Mouse (Mus musculus) cerebellum, postnatal 25 days (tissue): ENCODE results near the gene Ccdc28b.

ENCODE experiments used
- DNase-seq, 2 experiments: peaks; one replicate each; pipeline ENCODE4 v3.0.0; 2021; ENCODE audit warnings: mixed read lengths in 2 of 2

Ccdc28b gene

DNA sequence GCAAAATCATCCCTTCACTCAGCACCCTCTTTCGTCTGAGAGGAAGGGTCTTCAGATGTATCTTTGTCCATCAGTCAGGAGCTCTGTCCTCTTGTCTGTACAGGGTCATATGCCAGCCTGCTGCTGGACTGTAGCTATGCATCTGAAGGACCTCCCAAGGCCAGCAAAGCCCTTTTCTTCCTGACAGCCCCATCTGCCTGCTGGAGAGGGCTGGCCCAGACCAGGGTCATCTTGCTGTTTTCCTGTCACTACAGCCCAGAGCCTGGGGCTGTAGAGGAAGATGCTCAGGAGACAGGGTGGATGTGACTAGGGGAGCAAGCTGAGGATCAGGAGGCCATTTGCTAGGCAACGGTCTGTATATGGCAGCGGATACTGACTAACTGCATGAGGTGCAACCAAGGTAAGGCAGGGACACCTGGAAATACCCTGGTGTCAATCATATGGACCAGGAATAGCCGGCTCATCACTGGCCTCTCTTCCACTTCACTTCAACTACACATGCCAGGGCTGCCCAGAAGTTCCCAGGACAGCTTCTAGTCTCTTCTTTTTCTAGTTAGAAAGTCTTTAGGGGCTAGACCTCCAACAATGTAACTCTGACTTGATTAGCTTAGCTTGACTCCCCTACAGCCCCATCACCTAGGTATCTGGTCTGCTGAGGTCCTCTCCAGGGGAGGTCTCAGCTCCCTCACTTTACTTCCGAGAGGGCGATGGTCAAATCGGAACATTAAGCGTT is 778 bp downstream of the Ccdc28b start:
- peak; percentile 56 to 64 for DNase-seq

DNA sequence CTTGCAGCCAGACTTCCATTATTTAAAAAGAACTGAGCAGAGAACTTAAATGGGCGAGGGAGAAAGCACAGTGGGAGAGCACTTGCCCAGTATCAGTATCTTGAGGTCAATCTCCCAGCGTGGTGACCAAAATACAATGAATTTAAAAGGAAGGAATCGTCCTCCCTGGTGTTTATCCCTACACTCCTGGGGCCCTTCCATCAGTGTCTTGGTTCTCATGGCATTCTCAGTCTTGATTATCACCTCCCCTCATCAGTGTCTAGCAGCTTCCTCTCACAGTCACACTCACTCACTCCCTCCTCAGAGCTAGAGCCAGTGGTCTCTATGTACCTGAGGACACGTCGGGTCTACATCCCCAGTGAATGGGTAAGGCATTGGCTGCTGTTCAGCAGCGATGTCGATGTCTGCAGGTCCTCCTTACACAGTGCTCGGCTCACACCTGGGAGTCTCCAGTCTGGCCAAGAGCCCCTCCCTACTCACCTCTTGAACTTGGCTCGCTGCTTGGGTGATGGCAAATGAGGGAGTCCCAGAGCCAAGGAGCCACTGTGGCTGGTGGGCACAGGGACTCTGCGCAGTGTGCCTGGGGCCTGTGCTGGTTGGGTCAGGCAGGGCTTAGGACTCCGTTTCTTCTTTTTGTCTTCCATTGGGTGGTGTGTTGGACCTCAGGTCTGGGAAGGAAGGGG is 1.5 kb downstream of the Ccdc28b start:
- DNase-seq: peak; percentile 58 to 62

DNA sequence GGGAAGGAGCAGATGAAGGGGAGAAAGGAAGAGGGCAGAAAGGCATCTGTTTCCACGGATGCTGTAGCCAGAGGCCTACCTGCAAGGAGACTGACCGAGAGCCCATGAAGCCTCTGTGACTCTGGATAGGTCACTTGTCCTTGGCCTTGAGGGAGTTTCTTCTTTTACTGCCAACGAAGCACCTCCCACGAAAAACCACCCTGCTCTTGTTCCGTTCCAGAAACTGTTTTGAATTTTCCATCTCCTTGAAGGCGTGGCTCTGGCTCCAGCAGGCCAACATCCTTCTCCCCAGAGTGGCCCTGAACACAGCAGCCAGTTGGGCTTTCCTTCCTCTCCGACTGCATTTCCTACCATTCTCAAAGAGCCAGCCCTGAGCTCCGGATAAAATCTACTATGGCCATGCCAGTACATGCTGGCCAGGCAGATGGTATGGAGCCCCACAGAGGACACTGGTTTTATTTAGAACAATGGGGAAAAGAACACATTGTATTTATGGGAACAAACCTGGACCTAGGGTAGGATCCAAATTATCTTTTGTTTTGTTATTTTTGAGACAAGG is 2.4 kb downstream of the Ccdc28b start:
- peak; percentile 76 to 79 for DNase-seq

DNA sequence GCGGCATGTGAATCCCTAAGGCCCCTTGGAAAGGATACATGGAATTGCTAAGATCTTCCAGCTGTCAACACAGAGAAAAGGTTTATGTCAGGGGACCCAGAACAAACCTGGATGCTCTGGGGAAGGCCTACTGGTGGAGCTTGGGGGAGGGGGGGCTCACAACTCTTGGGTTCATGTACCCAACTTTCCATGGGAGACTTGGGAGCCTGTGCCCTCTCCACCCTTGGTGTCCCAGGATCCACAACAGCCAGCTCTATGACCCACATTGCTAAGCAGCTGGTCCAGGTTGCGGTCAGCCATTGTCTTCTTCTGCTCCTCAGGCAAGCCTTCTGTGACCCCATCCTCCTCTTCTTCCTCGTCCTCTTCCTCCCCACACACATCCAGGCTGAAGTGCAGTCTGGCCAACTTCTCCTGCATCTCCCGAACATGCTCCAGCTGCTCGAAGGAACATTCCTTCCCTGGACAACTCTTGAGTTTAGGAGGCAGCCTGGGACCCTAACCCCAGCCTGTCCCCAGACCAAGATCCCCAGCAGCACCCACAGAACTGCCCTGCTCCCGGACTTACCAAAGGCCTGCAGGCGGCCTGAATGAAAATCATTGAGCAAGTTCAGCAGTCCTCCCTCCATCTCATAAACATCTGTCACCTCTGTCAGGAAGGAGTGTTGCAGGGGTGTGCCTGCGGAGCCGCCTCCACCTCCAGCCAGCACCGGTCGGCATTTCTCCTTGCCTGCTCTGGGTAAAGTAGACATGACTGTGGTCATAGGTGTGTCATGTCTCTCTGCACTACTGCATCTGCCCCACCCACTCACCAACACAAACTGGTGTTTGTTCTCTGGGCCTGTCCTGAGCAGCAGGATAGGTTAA is 3.1 kb downstream of the Ccdc28b start:
- DNase-seq: peak; percentile 33 to 49

DNA sequence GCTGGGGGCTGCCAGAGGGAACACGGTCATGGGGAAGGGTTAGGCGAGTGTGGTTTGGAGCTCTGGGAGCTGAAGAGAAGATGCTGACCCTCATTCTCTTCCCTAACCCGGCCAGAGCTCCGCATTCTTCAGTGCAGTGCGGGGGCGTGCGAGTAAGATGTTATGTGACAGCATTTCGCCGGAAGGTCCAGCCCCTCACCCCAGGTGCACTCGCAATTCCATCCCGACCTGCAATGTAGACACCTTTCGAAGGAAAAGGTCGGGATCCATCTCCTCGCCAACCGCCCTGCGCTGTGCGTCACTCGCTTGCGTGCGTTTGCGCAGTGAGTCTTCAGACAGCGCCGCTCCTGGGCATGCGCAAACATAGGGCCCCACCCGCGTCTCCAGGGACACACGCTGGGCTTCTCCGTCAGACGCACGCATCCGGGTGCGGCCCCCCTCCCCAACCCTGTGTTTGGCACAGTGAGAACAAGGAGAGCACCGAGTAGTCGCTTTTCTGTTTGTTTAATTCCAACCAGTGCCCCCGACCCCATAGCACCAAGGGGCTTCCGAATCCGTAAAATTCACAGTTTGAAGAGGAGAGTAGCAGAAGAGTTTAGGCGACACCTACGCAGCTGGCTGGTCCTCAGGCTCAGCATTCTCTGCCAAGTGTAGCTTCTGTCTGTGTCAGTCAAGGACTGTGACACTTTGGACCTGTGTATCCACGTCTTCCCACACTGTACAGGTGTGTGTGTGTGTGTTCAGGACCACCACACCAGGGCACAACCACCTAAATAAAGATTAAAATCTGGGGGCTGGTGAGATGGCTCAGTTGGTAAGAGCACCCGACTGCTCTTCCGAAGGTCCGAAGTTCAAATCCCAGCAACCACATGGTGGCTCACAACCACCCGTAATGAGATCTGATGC is 4.7 kb downstream of the Ccdc28b start, which contains the start of gene Iqcc:
TSS of gene Iqcc (minus strand) at position 314 of the 906 bp plus-strand sequence.
- DNase-seq: peak; percentile 95 to 98

DNA sequence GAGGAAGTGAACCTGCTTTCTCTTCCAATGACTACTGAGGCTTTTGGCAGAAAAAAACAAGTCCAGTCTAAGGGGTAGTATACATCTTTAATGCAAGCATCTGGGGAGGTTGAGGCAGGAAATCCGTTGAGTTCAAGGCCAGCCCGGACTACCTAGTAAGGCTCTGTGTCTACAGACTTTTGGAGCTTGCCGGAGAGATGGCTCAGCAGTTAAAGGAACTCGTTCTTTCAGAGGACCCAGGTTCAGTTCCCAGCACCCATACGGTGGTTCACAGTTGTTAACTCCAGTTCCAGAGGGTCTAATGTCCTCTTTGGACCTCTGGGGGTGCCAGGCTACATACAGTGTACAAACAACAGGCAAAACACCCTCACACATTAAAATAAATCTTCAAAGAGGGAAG is 5.7 kb downstream of the Ccdc28b start:
- DNase-seq: no peak

DNA sequence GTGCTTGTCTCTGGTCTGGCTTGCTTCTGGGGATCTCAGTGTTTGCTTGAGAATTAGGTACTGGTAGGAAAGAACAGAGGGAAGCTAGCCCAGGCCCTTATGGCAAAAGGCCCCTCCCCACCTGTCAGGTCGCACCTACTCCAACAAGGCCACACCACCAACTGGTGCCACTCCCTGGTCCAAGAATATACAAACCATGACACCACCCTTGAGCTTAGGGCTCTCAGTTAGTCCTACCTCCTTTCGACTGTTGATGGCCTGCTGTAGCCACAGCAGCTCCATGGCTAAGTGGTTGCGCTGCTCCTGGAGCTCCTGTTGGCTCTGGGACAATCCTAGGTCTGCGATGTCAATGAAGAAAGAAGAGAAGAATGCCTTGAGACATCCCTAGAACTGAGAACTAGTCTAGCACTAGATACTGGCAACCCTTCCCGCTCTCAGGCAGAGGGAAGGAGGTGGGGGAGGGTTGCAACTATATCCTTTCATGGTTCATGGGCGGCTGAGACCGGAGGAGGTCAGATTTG is 6.6 kb downstream of the Ccdc28b start:
- DNase-seq: no peak

DNA sequence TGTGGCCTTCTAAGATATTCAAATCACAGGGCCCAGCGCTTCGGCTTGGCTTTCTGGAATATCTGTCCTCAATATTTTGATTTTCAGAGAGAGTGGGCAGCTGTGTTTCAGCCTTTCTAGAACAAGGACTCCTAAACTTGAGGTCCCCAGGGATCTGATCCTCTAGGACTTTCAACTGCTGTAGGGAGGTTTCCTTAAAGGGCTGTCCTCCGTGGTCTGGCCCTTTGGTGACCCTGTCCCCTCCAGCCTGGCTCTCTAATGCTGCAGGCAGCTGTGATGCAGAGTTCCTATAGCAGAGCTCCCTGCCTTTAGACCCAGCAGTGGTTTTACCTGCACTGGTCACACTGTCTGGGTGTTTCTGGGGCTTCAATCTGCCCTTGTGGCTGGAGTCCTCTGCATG is 7.1 kb downstream of the Ccdc28b start:
- no peak for DNase-seq

DNA sequence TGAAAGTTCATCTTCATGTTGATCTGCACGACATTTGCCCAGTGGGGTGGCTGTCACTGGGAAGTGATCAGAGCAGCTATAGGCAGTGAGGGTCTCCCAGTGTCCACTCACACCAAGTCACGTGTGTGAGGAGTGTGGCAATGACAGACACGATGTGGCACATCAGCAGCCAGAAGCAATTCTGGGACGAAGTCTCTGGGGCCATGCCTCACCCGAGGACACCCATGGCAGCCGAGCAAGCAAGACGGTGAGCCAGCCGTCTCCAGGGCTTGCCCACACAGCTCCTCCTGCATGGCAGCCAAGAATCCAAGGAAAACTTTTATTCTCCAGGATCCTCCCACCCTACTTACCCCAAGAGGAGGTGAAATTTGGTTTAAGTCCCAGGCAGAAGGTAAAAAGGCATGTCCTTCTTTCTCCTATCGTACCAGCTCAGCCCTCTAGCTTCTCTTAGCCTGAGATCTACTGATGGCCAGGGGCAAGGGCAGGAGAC is 7.9 kb downstream of the Ccdc28b start:
- no peak for DNase-seq

DNA sequence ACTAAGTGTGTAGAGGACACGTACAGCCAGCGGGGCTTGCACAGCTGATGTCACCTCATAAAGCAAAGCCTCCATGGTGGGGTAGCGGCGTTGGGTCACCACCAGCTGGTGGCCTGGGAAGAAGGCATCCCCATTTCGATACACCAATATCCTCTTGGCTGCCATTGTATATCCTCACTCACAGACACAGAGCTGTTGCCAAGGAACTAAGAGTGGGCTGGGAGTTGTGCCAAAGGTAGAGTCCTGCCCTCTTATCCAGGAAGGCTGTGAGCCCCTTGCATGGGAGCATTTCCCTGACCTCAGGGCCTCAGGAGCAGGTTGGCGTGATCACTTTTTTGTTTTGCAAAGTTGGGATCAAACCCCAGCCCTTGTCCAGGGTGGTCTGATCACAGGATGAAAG is 9.7 kb downstream of the Ccdc28b start, which contains the start of gene Dcdc2b:
TSS of gene Dcdc2b (minus strand) at position 165 of the 400 bp plus-strand sequence.
- DNase-seq: peak in 1 of 2 experiments; percentile 43

DNA sequence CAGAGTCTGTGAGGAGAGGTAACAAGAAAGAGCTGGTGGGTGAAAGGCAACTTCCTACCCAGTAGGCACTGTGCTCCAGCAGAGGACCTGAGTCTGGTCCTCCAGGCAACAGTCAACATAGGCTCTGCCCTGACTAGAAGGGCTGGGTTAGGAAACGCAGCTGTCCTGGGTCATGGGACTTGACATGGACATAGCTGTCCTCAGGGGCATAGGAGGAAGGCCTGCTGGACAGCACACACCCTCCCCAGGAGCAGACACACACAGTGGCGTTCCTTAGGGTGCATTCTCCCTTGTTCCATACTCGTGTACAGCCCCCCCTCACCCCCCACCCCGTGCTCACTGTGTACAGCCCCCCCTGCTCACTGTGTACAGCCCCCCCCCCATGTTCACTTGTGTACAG is 13.3 kb downstream of the Ccdc28b start:
- no peak for DNase-seq

DNA sequence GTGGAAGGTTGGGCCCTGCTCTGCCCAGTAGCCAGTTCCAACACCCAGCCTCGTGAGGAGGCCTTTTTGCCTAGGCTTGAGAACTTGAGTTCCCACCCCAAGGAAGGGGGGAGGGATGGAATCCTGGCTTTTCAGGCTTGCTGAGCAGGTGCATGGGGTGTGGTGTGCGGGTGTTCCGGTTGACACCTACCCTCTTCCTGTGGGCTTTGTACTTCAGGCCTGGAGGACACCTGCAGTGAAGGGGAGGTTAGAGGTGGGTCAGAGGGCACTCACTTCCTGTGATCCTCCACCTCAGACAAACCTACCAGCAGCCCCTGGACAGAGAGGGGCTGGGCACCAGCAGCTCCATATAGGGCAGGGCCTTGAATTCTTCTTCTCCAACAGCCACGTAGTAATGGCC is 13.7 kb downstream of the Ccdc28b start:
- no peak for DNase-seq

DNA sequence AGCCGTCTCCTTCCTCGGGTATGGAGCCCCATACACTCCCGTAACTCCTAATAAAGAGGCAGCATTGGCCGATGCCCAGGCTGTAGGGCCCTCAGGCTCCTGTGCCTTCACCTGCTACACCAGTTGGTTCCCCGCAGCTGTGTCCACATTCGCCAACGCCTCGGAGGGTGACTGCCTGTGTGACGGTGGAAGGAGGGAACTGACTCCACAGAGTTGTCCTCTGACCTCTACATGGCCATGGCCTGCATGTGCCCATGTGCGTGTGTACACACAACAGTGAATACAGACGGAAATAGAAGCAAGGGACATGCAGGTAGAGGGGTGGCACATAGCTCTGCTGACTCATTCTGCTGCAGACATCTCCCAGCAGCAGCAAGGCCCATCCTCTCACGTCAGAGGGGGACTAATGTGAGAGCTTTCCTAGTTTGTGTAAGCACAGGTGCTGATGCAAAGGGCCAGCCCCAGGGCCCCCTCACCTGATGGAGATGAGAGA is 14.6 kb downstream of the Ccdc28b start:
- DNase-seq: peak in 1 of 2 experiments; percentile 50

DNA sequence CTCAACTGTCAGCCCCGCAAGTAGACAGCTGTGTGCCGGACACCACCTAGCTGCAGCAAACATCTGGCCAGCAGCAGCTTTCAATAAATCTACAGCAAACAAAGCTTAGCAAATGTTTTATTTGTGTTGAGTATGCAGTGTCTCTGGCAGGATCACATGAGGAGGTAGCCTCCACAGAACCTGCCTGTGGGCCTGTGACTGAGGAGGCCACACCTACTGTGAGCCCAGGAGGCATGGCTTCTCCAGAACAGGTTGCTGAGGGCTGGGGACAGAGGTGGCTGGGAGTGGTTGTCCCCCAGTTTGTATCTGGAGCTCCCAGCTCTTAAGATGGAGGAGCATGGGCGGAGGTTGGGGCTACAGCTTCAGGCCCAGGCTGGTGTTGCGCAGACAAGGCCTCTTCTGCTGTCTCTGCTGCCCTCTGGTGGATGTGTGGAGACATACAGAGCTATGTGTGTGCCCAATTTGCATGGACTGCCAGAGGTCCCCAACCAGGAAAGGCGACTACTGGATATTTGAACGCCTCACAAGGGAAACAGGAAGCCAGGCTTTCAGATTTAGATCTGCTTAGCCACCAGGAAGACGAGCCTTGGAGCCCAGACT is 15.2 kb downstream of the Ccdc28b start:
- peak; percentile 79 to 90 for DNase-seq

DNA sequence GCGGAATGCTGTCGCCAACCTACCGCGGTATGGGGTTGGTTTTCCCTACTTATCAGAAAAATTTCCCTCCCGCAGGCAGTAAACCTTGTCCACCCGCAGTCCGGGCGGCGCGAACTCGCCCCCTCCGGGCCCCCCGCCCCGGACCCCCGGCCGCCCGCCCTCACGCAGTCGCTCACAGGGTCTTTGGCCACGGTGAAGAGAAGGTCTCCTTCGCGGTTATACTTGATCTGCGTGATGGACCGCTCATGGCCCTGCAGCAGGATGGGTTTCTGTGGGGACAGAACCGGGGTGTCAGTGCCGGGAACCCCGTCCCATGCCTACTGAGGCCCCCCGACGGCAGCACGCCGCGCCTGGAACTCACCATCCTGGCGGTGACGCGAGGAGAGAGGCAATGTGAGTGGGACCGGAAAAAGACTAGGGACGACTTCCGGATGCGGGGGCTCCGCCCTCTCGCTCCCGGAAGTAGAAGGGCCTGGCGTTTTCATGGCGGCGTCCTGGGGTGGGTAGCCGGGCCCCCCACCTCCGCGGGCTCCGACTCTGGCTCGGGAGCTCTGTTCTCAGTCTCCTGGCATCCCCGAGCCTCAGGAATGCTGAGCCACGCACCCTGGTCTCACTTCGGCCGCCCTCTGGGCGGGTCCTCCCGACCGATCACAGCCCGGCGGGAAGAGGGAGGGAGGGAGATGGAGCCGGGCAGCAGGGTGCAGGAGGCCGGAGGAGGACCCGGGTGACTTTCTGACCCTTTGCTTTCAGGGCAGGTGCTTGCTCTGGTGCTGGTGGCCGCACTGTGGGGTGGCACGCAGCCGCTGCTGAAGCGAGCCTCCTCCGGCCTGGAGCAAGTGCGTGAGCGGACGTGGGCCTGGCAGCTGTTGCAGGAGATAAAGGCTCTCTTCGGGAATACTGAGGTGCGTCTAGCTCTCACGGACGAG is 23.3 kb downstream of the Ccdc28b start, which contains the start of the genes Eif3i and Tmem234:
TSS of gene Eif3i (minus strand) at position 416 of the 926 bp plus-strand sequence.
TSS of gene Tmem234 (plus strand) at position 436 of the 926 bp plus-strand sequence.
- DNase-seq: peak; percentile 81 to 87

DNA sequence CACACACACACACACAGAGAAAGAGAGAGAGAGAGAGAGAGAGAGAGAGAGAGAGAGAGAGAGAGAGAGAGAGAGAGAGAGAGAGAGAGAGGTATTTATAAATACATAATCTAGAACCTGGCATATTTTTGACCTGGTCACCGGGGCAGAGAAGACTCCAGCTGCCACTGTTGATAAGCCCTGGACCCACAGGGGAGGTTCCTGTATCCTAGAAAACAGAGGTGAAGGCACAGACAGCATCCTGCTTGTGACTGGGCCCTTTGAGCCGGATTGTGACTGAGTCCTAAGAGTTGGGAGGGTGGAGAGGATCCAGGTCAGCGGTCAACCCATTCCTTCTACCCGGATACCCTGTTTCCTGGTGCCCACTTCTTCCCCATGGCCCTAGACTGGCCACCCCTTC is 34.9 kb downstream of the Ccdc28b start:
- no peak for DNase-seq

DNA sequence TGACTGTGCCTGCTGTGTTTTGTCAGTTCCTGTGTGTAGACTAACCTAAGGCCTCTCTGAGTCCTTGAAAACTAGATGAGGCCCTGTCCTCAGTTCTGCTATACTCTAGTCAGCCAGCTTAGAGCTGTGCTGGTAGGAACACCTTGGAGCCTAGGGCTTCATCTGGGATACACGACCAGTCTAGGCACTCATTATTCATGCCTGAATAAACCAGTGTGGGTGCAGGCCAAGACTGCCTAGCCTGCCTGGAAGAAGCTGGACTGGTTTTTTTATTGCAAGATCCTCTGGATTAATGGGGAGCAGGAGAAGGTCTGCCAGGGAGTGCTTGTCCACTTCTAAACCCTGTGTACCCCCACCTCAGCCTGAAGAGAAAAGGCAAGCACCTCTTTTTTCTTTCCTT is 36.8 kb downstream of the Ccdc28b start:
- no peak for DNase-seq

DNA sequence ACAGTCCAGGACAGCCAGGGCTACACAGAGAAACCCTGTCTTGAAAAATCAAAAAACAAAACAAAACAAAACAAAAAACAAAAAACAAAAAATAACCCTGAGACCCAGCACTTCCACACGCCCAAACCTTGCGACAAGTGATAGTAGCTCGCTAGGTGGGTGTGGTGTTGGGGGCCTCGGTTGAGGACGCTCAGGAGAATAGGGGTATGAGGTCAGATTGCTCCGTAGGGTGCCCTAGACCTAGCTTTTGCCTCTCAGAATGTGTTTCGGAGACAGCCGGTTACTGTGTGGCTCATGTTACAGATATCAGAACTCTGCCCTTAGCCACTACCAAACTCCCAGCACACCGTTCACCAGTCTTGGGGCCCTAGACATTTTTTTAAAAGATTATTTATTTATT is 38.0 kb downstream of the Ccdc28b start:
- no peak for DNase-seq

DNA sequence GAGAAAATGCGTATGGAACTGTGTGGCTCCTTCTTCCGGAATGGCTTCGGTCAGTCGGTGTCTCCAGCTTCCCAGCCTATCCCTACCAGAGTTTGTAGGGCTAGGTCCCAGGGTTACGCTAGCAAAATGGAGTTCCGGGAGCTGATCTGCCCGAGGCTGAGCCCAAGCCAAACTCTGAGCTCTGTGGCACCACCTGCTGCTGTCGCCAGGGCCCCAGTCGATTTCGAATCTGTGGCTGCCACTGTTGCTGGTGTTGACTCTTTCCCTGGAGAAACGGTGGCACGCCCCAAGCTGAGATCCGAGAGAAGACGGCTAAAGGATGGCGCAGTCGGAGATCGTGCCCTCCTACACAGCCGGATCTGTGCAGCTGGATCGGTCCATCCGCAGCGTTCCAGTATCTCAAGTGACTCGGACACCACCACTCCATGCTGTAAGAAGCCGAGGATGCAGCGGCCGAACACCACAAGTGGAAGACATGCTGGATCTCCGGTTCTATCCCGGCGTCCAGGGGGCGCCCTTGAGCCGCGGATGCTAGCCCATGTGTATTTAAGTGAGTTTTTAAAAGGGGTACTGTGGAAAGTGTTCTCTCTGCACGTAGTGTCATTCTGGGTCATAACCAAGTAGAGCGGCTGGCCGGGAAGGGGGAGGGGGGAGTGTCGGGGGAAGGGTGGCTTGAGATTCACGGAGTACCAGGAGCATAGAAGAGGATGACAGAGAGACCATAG is 38.7 kb downstream of the Ccdc28b start:
- DNase-seq: peak; percentile 83 to 89
